Mouse (Mus musculus) MN1 (cell line): Measurements from ENCODE around the gene Gm3642.
"Not testable (repeated sequence)": the region's sequence is repeated elsewhere in the genome, so short reads cannot be mapped to it uniquely, and the experiment has no call there.

Experiments used
- DNase-seq: peaks from one replicate; pipeline ENCODE4 v3.0.0-alpha.2; 2016; ENCODE audit warnings: low spot score

Gene Gm3642

GRCm38 (mm10) chr14:6840211-6840610 lies at the start of gene Gm3642:
Gene Gm3642 (minus strand): TSS chr14:6840311.
- DNase-seq, result not testable (repeated sequence)

- not testable (repeated sequence) for DNase-seq
Observed at GRCm38 (mm10) chr14:6889521-6890012, 49.5 kb upstream of the Gm3642 start, which contains the start of gene Gm3667. Gene Gm3667 (minus strand): TSS chr14:6889962.

- DNase-seq, result not testable (repeated sequence)
Observed at GRCm38 (mm10) chr14:6888811-6889210, 48.7 kb upstream of the Gm3642 start.

GRCm38 (mm10) chr14:6823297-6823696 lies 16.8 kb downstream of the Gm3642 start:
- DNase-seq, result not testable (repeated sequence)
